Mouse (Mus musculus) forebrain, embryonic 13.5 days (tissue): ENCODE measurements around the gene Cpsf4. TPM values are rescaled to one million over a fixed set of nuclear protein-coding genes. Genes with fewer than 3 reads are reported as not detected.
"Not testable (repeated sequence)": the region's sequence is repeated elsewhere in the genome, so short reads cannot be mapped to it uniquely, and the experiment has no call there.

Experiments used
- ATAC-seq: fragments of 200-750 bp; cut with Nextera tagmentation; 2 replicates; pipeline ENCODE4 v1.8.0; 2017
- H3K27ac ChIP-seq: fragments of 300-500 bp; sonication (generic); 2 replicates; pipeline ENCODE4 v1.5.1; 2015; ENCODE audit warnings: inconsistent platforms, mild to moderate bottlenecking, moderate library complexity
- H3K27me3 ChIP-seq: fragments of 300-500 bp; sonication (generic); 2 replicates; pipeline ENCODE4 v1.6.1; 2015; ENCODE audit warnings: mild to moderate bottlenecking, inconsistent platforms
- H3K36me3 ChIP-seq: fragments of 300-500 bp; sonication (generic); 2 replicates; pipeline ENCODE4 v1.6.1; 2015; ENCODE audit warnings: mild to moderate bottlenecking, inconsistent platforms; ENCODE audit not compliant: poor library complexity, severe bottlenecking
- H3K4me1 ChIP-seq: fragments of 300-500 bp; sonication (generic); 2 replicates; pipeline ENCODE4 v1.6.1; 2015; ENCODE audit warnings: inconsistent platforms
- H3K4me2 ChIP-seq: fragments of 300-500 bp; sonication (generic); 2 replicates; pipeline ENCODE4 v1.6.1; 2015; ENCODE audit warnings: inconsistent platforms, mild to moderate bottlenecking, moderate library complexity
- H3K4me3 ChIP-seq: fragments of 300-500 bp; sonication (generic); 2 replicates; pipeline ENCODE4 v1.5.1; 2015; ENCODE audit warnings: mild to moderate bottlenecking, inconsistent platforms
- H3K9ac ChIP-seq: fragments of 300-500 bp; sonication (generic); 2 replicates; pipeline ENCODE4 v1.6.1; 2015; ENCODE audit warnings: mild to moderate bottlenecking, inconsistent platforms
- H3K9me3 ChIP-seq: fragments of 300-500 bp; sonication (generic); replicated peaks from 2 replicates; pipeline ENCODE4 v1.6.1; 2016; ENCODE audit warnings: inconsistent platforms
- WGBS: fragments of 180-500 bp; shearing (Covaris S2); methylation state at CpG from one replicate; pipeline ENCODE4 v1.1.7; 2015; 5-methylcytosine and 5-hydroxymethylcytosine counted together
- polyA plus RNA-seq: library from polyadenylated mRNA; unstranded; fragments of >200 nt; fragmentation: Nextera tagmentation; extraction: Ambion mirVana; gene quantifications from 2 replicates; pipeline ENCODE4 v1.2.1, GENCODE M21; 2015

Cpsf4 gene
- polyA plus RNA-seq: 64.0 and 69.6 TPM in 2 replicates

DNA sequence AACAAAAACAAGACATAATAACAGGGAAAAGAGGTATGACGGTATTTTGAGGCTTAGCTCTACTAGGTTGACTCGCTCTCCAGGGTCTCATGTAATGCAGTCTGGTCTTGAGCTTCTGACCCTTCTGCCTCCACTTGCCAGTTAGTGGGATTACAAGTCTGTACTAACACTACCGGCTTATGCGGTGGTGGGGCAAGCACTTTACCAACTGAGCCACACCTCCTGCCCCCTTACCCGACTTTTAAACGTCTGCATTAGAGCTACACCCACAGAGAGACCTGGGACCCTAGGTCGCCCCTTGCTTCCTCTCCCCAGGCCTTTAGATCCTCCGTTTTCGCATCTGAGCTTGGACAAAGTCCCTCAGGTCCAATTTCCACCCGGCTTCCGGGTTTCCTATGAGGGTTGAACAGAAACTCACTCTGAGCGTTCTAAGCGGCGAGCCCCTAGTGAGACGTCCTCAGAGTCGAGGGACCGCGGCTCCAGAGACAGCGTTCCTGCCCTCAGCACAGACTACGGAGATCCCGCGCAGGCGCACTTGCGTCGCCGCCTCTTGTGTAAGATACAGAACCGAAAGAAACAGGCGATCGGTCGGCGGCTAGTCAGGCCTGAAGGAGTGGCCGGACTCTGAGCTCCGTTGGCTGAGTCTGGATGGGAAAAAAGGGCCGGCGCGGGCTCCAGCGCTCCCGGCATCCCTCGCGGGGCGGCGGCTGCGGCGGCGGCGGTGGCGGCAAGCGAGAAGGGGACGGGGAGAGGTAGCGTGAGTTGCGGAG lies at the start of gene Cpsf4, which contains the start of gene Ptcd1:
TSS of gene Cpsf4 (plus strand) at position 678 of the 770 bp plus-strand sequence.
TSS of gene Ptcd1 (minus strand) at position 573 of the 770 bp plus-strand sequence.
- peak; percentile 97 for ATAC-seq
- Histone ChIP-seq H3K4me3 (peak within 1 kb of the TSS; percentile 95), H3K9ac (peak within 1 kb of the TSS; percentile 96), H3K27me3 (no peaks in the 10 kb centered on the region), H3K4me2 (peak within 1 kb of the TSS; percentile 97), H3K9me3 (no peaks in the 10 kb centered on the region), H3K27ac (peak within 1 kb of the TSS; percentile 75), H3K36me3 (peaks cover 51% of the 10 kb centered on the region), H3K4me1 (peaks cover 22% of the 10 kb centered on the region)
- under 1% methylated on average over 42 of the region's 51 CpGs for WGBS

- H3K36me3 ChIP-seq: peaks cover 1% of the 10 kb centered on the region; the same call in 1 of the 2 replicates
- no peak overlapping the region for H3K27ac ChIP-seq
- no peak overlapping the region for H3K9ac ChIP-seq
- WGBS: 61% methylated on average over 6 of the region's 6 CpGs
- no peak overlapping the region for H3K4me2 ChIP-seq
- no peak overlapping the region for H3K4me3 ChIP-seq
- ATAC-seq: no peak
- no peaks in the 10 kb centered on the region for H3K9me3 ChIP-seq
- peaks cover 13% of the 10 kb centered on the region for H3K4me1 ChIP-seq
- H3K27me3 ChIP-seq: peaks cover 28% of the 10 kb centered on the region
Measured at GRCm38 (mm10) chr5:145118005-145118404, 49.0 kb upstream of the Cpsf4 start.

- WGBS: 92% methylated on average over 5 of the region's 5 CpGs
- no peak overlapping the region for H3K4me3 ChIP-seq
- no peak overlapping the region for H3K4me2 ChIP-seq
- H3K9me3 ChIP-seq: no peaks in the 10 kb centered on the region
- no peak overlapping the region for H3K9ac ChIP-seq
- H3K27me3 ChIP-seq: peaks cover 25% of the 10 kb centered on the region
- no peak overlapping the region for H3K27ac ChIP-seq
- no peak for ATAC-seq
- peaks cover 13% of the 10 kb centered on the region for H3K4me1 ChIP-seq
- peaks cover 6% of the 10 kb centered on the region; the same call in 1 of the 2 replicates for H3K36me3 ChIP-seq
Measured at GRCm38 (mm10) chr5:145118461-145118860, 48.6 kb upstream of the Cpsf4 start.

DNA sequence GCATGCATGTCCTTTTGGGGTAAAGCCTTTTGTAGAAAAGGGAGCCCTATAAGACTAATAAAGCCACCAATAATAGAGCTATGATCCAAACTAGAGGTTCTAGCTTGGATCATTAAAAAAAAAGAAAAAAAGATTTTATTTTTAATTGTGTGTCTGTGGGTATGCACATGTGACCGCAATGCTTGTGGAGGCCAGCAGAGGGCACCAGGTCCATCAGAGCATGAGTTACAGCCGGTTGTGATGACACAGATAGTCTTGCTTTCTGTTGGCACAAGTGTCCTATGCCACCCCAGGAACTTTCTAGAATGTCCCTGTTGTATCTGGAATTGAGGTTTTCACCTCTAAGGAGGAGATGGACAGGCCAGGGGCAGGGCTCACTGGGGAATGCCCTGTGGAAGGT lies 47.6 kb upstream of the Cpsf4 start:
- Histone ChIP-seq H3K36me3 (peaks cover 15% of the 10 kb centered on the region), H3K4me3 (no peak overlapping the region), H3K4me2 (no peak overlapping the region), H3K27me3 (peaks cover 16% of the 10 kb centered on the region), H3K4me1 (peaks cover 6% of the 10 kb centered on the region), H3K27ac (no peak overlapping the region), H3K9me3 (no peaks in the 10 kb centered on the region), H3K9ac (no peak overlapping the region)
- no peak for ATAC-seq
- WGBS: 92% methylated on average over 2 of the region's 2 CpGs

- Histone ChIP-seq H3K4me2 (no peak overlapping the region), H3K9me3 (no peaks in the 10 kb centered on the region), H3K27me3 (0 out of 2 replicates have a peak, but pooled peaks cover 2% of the 10 kb centered on the region), H3K9ac (no peak overlapping the region), H3K36me3 (peaks cover 31% of the 10 kb centered on the region), H3K4me1 (no peaks in the 10 kb centered on the region), H3K27ac (no peak overlapping the region), H3K4me3 (no peak overlapping the region)
- no peak for ATAC-seq
- WGBS: 79% methylated on average over 7 of the region's 7 CpGs
Measured at GRCm38 (mm10) chr5:145120921-145121320, 46.1 kb upstream of the Cpsf4 start.

DNA sequence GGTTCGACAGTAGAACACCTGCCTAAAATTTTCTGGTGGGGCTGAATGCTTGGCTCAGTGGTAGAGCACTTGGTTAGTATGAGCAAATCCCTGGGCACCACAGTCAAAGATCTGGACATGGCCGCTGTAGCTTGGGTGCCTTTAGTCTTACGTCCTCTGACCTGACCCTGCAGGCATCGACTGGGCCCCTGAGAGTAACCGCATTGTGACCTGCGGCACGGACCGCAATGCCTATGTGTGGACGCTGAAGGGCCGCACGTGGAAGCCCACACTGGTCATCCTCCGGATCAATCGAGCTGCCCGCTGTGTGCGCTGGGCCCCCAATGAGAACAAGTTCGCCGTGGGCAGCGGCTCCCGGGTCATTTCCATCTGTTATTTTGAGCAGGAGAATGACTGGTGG lies 43.6 kb upstream of the Cpsf4 start:
- Histone ChIP-seq H3K4me3 (no peak overlapping the region), H3K36me3 (peaks cover 54% of the 10 kb centered on the region), H3K9me3 (no peaks in the 10 kb centered on the region), H3K9ac (no peak overlapping the region), H3K4me1 (no peaks in the 10 kb centered on the region), H3K27ac (no peak overlapping the region), H3K4me2 (no peak overlapping the region), H3K27me3 (no peaks in the 10 kb centered on the region)
- WGBS: 95% methylated on average over 19 of the region's 19 CpGs
- ATAC-seq: no peak

GRCm38 (mm10) chr5:145126580-145126979 lies 40.4 kb upstream of the Cpsf4 start:
- no peak overlapping the region for H3K4me3 ChIP-seq
- no peaks in the 10 kb centered on the region for H3K4me1 ChIP-seq
- H3K27me3 ChIP-seq: no peaks in the 10 kb centered on the region
- peaks cover 86% of the 10 kb centered on the region for H3K36me3 ChIP-seq
- WGBS: 96% methylated on average over 9 of the region's 9 CpGs
- H3K4me2 ChIP-seq: no peak overlapping the region
- no peak overlapping the region for H3K9ac ChIP-seq
- no peak overlapping the region for H3K27ac ChIP-seq
- ATAC-seq: no peak
- H3K9me3 ChIP-seq: no peaks in the 10 kb centered on the region

GRCm38 (mm10) chr5:145129124-145129523 lies 37.9 kb upstream of the Cpsf4 start:
- H3K4me1 ChIP-seq: no peaks in the 10 kb centered on the region
- peaks cover 98% of the 10 kb centered on the region for H3K36me3 ChIP-seq
- no peaks in the 10 kb centered on the region for H3K9me3 ChIP-seq
- no peak for ATAC-seq
- no peak overlapping the region for H3K4me3 ChIP-seq
- WGBS: 95% methylated on average over 4 of the region's 4 CpGs
- no peak overlapping the region for H3K27ac ChIP-seq
- no peak overlapping the region for H3K4me2 ChIP-seq
- H3K9ac ChIP-seq: no peak overlapping the region
- H3K27me3 ChIP-seq: no peaks in the 10 kb centered on the region

GRCm38 (mm10) chr5:145129773-145130172 lies 37.2 kb upstream of the Cpsf4 start:
- H3K36me3 ChIP-seq: peaks cover 98% of the 10 kb centered on the region

DNA sequence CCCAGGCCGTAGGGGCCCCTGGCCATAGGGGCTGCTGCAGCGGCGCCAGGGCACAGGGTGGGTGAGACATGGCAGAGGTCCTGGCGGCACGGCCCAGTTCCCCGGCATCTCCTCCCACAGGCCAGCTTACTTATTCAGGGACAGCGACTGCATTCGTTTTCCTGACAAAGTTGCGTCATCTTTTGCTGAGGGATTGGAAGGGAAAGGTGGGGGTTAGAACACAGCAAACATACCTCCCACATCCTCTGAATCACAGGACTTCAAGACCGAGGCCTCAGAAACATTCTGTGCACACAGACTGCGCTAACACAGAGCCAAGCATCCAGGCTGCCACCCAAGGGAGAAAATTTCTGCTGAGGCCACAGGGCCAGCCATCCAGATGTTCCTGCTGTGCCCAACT lies 36.8 kb upstream of the Cpsf4 start:
- no peak for ATAC-seq
- Histone ChIP-seq H3K9ac (no peak overlapping the region), H3K4me1 (no peaks in the 10 kb centered on the region), H3K27me3 (no peaks in the 10 kb centered on the region), H3K36me3 (peaks cover 98% of the 10 kb centered on the region), H3K27ac (no peak overlapping the region), H3K9me3 (no peaks in the 10 kb centered on the region), H3K4me2 (no peak overlapping the region), H3K4me3 (no peak overlapping the region)
- WGBS: 92% methylated on average over 11 of the region's 11 CpGs

More at GRCm38 (mm10) chr5:145129773-145130172, 37.2 kb upstream of the Cpsf4 start:
- H3K9me3 ChIP-seq, H3K27ac ChIP-seq, H3K4me1 ChIP-seq, ATAC-seq, H3K27me3 ChIP-seq, H3K4me2 ChIP-seq, H3K4me3 ChIP-seq, H3K9ac ChIP-seq: not testable (repeated sequence)
- 93% methylated on average over 6 of the region's 6 CpGs for WGBS

DNA sequence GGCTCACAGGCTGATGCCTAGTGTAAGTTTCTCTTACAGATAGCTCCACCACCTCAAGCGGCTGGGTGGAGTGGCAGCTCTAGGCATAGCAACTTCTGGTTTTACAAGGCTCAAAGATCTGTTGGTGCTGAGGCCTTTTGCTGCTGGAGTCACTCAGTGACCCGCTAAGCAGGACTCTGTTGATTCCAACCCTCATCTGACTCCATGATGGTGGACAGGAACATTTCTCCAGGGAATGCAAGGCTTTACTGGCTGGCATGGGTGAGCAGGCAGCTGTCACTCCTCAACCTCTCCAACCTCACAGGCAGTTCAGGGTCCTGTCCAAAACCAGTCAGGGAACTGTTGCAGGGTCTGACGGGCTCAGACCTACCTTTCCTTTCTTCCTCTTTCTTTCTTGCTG lies 36.0 kb upstream of the Cpsf4 start:
- WGBS: 98% methylated on average over 3 of the region's 3 CpGs
- H3K9me3 ChIP-seq: no peaks in the 10 kb centered on the region
- no peaks in the 10 kb centered on the region for H3K4me1 ChIP-seq
- peaks cover 98% of the 10 kb centered on the region for H3K36me3 ChIP-seq
- no peak for ATAC-seq
- no peak overlapping the region for H3K4me3 ChIP-seq
- H3K27me3 ChIP-seq: no peaks in the 10 kb centered on the region
- no peak overlapping the region for H3K4me2 ChIP-seq
- H3K9ac ChIP-seq: no peak overlapping the region
- no peak overlapping the region for H3K27ac ChIP-seq

GRCm38 (mm10) chr5:145133275-145133674 lies 33.7 kb upstream of the Cpsf4 start:
- not testable (repeated sequence) for ATAC-seq, H3K27me3 ChIP-seq, H3K4me2 ChIP-seq, H3K27ac ChIP-seq, H3K9ac ChIP-seq, H3K9me3 ChIP-seq, H3K4me3 ChIP-seq
- Histone ChIP-seq H3K36me3 (peaks cover 89% of the 10 kb centered on the region), H3K4me1 (peaks cover 10% of the 10 kb centered on the region)
- 93% methylated on average over 6 of the region's 6 CpGs for WGBS
